Mouse (Mus musculus): ENCODE measurements around the gene Eef1akmt1. TPM values are rescaled to one million over a fixed set of nuclear protein-coding genes. Genes with fewer than 3 reads are reported as not detected.

The Eef1akmt1 gene
- 10 to 100 TPM; 37.7 to 41.2 TPM for total RNA-seq (2021)
- long read RNA-seq, experiment 1, transcript Eef1akmt1-201 (5 exons, 880 nt), result major isoform, 26 of 36 reads
- long read RNA-seq, experiment 1, partial matches to known transcripts, result 3 of 36 reads
- long read RNA-seq, experiment 1, other reads (novel, unspliced or antisense), result 7 of 36 reads
- long read RNA-seq, experiment 2, transcript Eef1akmt1-201 (5 exons, 880 nt), result major isoform, 18 of 26 reads
- long read RNA-seq, experiment 2, partial matches to known transcripts, result 5 of 26 reads
- long read RNA-seq, experiment 2, other reads (novel, unspliced or antisense), result 3 of 26 reads

- DNase-seq (ENCODE audit: low spot score in 2 of 2), result peak; percentile 95 to 96
- intact Hi-C loops (cut with DNase I), result loop anchor here (5.0 kb wide), 1 partner anchor 44 kb away; no protein-coding TSS in a partner anchor
Measured at GRCm38 (mm10) chr14:57571155-57572133, at the start of gene Eef1akmt1. Gene Eef1akmt1 (minus strand): TSS chr14:57571612.

DNA sequence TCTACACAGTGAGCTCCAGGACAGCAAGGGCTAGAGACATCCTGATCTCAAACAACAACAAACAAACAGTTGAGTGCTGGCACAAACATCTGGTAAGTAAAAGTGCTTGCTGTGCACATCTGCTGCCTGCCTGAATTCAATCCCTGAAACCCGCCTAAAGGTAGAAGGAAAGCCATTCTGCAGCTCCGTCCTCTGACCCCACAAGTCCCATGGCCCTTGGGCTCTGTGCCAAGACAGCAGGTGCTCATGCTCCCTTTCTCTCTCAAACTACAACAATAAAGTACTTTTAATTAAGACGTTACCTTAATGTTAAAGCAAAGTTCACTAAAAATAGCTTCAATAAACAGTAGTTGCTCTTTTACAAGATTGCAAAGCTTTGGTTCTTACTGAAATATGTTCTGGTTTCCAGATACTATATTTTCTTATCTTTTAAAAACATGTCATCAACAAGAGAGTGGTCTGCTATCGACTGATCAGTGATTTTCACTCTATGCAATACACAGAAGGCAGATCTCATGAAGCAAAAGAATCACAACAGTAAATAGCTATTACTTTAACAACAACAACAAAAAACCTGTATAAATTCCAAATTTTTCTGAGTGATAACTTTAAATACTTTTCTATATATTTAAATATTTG, 49.3 kb upstream of the Eef1akmt1 start:
- no peak for DNase-seq (ENCODE audit: low spot score in 2 of 2)
- intact Hi-C loops (cut with DNase I), result no loop called here

GRCm38 (mm10) chr14:57619487-57619886, 48.1 kb upstream of the Eef1akmt1 start:
- peak; percentile 36 to 39 for DNase-seq (ENCODE audit: low spot score in 2 of 2)
- intact Hi-C loops (cut with DNase I), result loop anchor here (5.0 kb wide), 1 partner anchor 87 kb away; no protein-coding TSS in a partner anchor

DNA sequence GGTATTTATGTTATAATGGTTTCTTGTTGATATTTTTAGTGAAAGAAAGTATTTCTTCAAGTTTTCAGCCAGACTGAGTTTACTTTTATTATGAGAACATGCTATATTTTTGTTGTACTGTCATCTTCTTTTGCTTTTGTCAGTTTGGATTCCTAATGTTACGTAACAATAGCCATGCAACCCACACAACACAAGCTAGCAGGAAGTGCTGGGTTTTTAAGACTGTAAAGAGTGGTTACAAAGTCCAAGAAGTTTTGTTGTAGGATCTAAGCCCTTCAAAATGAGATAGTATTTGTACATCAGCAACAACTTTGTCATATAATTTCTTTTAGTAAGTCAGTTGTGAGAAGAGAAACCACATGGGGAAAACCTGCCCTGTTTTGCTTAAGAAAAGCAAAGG, 46.3 kb upstream of the Eef1akmt1 start:
- intact Hi-C loops (cut with DNase I), result loop anchor here (5.0 kb wide), 1 partner anchor 85 kb away; no protein-coding TSS in a partner anchor
- no peak for DNase-seq (ENCODE audit: low spot score in 2 of 2)

GRCm38 (mm10) chr14:57616339-57616965, 45.0 kb upstream of the Eef1akmt1 start:
- intact Hi-C loops (cut with DNase I), result loop anchor here (5.0 kb wide), 1 partner anchor 84 kb away; no protein-coding TSS in a partner anchor

GRCm38 (mm10) chr14:57615828-57616227, 44.4 kb upstream of the Eef1akmt1 start:
- intact Hi-C loops (cut with DNase I), result loop anchor here (5.0 kb wide), 1 partner anchor 84 kb away; no protein-coding TSS in a partner anchor
- no peak for DNase-seq (ENCODE audit: low spot score in 2 of 2)

More at GRCm38 (mm10) chr14:57616339-57616965, 45.0 kb upstream of the Eef1akmt1 start:
- no peak for DNase-seq (ENCODE audit: low spot score in 2 of 2)

DNA sequence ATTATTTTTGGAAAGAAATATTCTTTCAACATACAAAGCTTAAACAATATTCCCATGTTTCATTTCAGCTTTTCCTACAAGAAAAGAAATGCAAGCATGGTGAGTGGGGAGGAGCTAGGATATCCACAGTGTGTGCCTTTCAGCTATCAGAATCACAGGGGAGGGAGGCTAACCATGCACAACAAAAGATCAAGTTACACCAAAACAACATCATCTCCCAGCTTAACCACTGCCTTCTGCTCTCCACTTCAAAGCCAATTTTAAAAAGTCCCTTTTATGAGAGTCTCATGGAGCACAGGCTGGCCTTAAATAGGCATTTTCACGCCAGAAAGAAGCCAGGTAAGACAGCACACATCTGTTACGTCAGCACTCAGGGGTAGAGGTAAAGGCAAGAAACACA, 39.6 kb upstream of the Eef1akmt1 start:
- intact Hi-C loops (cut with DNase I), result no loop called here
- DNase-seq (ENCODE audit: low spot score in 2 of 2), result no peak

- DNase-seq (ENCODE audit: low spot score in 2 of 2), result peak in 1 of 2 experiments; percentile 20
- intact Hi-C loops (cut with DNase I), result no loop called here
Measured at GRCm38 (mm10) chr14:57609816-57610329, 38.5 kb upstream of the Eef1akmt1 start.

DNA sequence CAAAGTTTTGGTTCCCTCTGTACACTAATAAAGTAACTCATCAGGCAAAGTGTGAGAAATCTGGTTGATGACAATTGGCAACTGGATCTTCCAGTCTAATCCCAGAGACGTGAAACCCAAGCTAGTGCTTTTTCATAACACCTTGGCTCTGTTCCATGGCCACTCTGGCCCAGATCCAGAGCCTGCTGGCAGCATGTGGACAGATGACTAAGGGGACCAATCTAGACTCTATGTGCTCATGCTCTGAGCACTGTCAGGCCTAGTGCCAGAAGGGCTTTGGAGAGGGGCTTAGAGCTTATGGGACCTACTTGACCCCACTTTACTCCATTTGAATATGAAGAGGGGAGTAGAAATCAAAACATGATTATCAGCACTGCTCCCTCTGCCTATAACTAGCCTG, 36.1 kb upstream of the Eef1akmt1 start:
- DNase-seq (ENCODE audit: low spot score in 2 of 2), result peak; percentile 76 to 83

GRCm38 (mm10) chr14:57606663-57607365, 35.4 kb upstream of the Eef1akmt1 start:
- no peak for DNase-seq (ENCODE audit: low spot score in 2 of 2)
- intact Hi-C loops (cut with DNase I), result no loop called here

More for the DNA sequence above, 36.1 kb upstream of the Eef1akmt1 start:
- intact Hi-C loops (cut with DNase I), result no loop called here

DNA sequence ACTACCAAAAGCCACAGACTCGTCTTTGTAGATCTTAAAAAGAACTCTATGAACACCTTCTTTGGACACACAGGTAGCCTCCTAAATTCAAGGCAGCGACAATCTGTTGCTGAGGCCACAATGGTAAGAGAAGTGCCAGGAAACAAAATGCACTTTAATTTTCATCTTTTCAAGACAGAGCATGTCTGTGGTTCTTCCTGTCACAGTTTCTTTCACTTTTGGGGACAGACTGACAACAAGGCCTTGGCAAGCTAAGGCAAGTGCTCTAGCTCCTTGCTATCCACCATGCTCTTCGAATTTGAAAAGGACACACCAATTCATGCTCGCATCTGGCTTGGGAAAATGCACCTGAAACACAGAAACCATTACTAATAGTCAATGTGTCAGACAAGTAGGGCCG, 21.9 kb upstream of the Eef1akmt1 start:
- DNase-seq (ENCODE audit: low spot score in 2 of 2), result no peak
- intact Hi-C loops (cut with DNase I), result no loop called here

DNA sequence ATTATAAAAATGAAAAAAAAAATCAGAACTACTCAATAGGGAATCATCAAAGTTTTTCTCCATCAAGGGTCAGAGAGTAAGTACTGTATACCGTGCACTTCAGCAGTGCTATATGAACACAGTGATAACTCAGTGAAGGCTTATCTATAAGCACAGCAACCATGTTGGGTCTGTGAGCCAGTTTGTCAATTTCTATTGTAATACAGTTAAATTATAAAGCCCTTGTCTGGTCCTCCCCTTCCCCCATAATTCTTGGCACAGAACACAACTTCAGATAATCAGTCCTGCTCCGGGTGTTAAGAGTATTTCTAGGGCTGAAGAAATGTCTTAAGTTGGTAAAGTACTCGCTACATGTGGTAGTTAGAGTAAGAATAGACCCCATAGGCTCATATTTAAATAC, 20.4 kb upstream of the Eef1akmt1 start:
- DNase-seq (ENCODE audit: low spot score in 2 of 2), result no peak
- intact Hi-C loops (cut with DNase I), result no loop called here

DNA sequence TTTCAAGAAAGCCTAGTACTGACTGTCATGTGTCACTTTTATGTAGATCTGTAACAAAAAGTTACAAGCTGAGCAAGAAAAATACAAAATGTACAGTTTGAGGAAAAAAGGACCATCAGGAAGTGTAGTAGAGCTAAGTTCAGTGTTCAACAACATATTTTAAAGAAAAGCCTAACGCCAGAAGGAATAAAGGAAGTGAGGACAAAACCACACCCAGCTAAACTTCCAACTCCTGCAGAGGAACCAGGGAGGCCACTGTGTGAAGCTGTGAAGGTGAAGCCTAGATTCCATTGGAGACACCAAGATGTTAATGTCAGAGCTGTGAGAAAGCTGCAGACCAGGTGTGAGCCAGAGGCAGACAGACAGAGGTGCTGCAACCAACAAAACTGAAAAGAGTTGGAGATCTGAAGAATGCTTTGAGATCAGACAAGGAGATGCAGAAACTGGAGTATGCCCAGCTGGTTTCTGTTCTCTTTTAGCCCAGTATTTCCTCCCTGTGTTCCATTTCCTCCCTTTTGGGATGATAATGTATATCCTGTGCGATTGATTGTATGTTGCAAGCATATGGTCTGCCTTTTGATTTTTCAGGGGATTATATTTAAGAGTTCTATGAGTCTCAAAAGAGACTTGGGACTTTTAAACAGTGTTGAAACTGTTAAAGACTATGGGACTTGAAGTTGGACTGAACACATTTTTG, 5.1 kb upstream of the Eef1akmt1 start:
- DNase-seq (ENCODE audit: low spot score in 2 of 2), result no peak
- intact Hi-C loops (cut with DNase I), result no loop called here

- intact Hi-C loops (cut with DNase I), result loop anchor here (5.0 kb wide), 1 partner anchor 48 kb away; no protein-coding TSS in a partner anchor
- DNase-seq (ENCODE audit: low spot score in 2 of 2), result no peak
Measured at GRCm38 (mm10) chr14:57574792-57575587, 3.6 kb upstream of the Eef1akmt1 start.

- no peak for DNase-seq (ENCODE audit: low spot score in 2 of 2)
- intact Hi-C loops (cut with DNase I), result no loop called here
Measured at GRCm38 (mm10) chr14:57565626-57566025, 5.8 kb downstream of the Eef1akmt1 start.

DNA sequence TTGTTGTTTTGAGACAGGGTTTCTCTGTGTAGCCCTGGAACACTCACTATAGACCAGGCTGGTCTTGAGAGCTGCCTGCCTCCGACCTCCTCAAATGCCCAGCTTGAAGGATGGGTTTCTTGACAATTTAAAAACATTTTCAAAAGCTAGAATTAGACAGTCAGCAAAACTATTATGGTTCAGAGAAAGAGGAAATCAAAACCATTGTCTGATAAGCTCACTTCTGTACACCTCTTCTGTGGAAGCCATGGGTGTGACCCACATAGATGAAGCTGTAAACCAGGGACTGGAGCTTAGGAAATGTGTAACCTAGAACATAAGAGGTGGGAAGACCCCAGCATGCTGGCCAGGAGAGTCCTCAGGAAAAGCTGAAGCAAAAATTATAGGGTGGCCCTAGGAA, 14.5 kb downstream of the Eef1akmt1 start:
- DNase-seq (ENCODE audit: low spot score in 2 of 2), result no peak
- intact Hi-C loops (cut with DNase I), result no loop called here
